Mouse (Mus musculus) adrenal gland, adult 18-20 months (tissue): ENCODE measurements at regions not wholly inside any gene's neighbourhood (a gene's known extent, or its start where the extent isn't known, plus 50 kb on each side); places are given as distances from the start of the nearest gene placed in this dataset.

ENCODE experiments used
- DNase-seq, 2 experiments: peaks; one replicate each; pipeline ENCODE4 v3.0.0; 2021 to 2022; ENCODE audit warnings: low spot score in 2 of 2

DNA sequence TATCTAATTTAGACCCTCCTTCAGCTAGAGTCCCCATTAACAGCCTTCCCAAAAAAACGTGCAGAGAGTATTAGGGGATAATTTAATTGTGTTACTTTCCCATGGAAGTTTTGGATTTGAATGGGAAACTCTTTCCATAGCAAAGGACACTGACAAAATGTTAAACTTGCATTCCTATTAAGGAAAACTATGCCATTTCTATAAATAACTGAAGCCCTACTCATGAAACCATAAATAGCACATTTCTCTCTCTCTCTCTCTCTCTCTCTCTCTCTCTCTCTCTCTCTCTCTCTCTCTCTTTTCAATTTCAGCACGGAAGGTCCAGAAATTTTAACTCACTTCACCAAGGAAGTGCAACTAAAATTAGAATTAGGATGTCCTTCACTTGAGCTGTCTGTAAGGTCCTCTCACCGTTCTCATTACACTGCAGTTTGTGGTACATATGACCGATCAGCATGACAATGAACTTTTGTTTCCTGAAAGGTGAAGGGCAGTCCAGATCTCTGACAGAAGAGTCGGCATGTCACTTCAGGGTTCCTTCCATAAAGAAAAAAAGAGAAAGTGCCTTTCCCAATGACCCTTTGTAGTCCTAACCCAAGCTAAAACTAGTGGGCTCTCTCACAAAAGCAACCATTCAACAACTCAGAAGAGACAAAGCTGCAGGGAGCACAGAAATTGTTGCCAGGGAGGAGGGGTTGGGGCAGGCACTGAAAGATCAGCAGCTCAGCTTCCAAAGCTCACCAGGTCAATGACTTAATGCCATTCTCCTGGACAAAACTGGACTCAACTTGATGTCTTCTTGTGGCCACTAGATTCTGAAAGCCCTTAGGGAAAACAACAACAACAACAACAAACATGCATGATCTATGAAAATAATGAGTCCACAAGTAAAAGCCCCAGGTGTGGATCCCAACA, 696.9 kb downstream of the Diaph3 start:
- no peak for DNase-seq

GRCm38 (mm10) chr14:86441895-86442679, 698.9 kb downstream of the Diaph3 start:
- DNase-seq: no peak

- DNase-seq: no peak
Observed at GRCm38 (mm10) chr14:86437383-86437782, 703.7 kb downstream of the Diaph3 start.

- no peak for DNase-seq
Observed at GRCm38 (mm10) chr14:86435345-86435744, 705.7 kb downstream of the Diaph3 start.

DNA sequence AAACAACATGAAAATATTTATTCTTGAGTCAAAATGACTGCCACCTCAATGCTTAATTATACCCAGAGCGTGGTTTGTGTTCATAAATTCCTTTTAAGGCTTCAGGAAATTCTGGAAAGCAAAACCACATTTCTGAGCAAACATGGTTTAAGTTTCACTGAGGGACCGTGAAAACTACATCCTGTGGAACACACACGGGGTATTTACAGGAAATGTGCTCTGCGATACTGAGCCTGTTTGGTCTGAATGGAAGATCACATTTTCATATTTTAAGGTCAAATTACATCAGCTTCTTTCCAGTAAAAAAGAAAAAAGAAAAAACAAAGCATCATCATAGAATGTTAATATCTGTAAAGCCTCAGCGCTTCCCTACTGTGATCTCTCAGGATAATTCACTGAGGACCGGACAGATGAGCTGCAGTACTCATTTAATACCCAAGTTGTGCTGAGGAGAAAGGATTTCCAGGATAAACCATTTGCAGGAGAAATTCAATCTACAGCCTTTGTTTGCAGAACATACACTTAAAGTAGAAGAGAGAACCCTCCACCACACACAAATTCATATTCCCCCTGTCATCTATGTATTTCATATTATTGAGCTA, 709.7 kb downstream of the Diaph3 start:
- no peak for DNase-seq

GRCm38 (mm10) chr14:86421881-86422280, 719.2 kb downstream of the Diaph3 start:
- no peak for DNase-seq

- no peak for DNase-seq
Observed at GRCm38 (mm10) chr14:86419959-86420598, 721.0 kb downstream of the Diaph3 start.

DNA sequence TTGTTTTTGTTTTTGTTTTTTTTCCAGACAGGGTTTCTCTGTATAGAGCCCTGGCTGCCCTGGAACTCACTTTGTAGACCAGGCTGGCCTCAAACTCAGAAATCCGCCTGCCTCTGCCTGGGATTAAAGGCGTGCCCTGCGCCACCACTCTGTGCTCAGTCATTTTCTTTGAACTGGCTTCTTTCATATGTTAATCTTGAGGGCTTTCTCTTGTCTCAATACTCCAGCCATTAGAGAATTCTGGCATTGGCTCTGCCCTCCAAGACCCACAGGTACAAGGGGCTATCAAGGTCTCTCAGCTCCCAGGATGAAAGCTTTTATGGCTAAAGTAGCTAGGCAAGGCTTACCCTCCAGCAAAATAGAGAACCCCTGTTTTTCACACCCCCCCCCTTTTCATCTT, 744.2 kb downstream of the Diaph3 start:
- DNase-seq: no peak

- no peak for DNase-seq
Observed at GRCm38 (mm10) chr14:86395951-86396361, 745.1 kb downstream of the Diaph3 start.

DNA sequence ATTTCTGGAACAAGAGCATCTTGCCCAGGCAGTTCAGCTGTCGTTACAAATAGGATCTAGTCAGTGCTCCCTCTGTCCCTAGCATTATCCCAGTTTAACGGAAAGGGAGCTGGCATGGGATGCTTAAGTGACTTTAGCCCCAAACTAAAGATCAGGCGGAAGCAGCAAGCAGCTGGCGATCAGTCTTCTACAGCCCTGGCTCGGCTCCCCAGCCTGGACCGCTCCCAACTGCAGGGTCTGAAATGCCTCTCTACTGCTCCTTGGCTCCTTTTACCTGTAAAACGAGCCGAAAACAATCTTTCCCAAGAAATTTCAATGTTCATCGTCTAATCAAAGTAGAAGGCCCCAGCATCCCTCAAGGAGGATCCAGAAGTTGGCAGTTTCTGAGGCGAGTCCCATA, 745.5 kb downstream of the Diaph3 start:
- no peak for DNase-seq

GRCm38 (mm10) chr14:86395068-86395467, 746.0 kb downstream of the Diaph3 start:
- DNase-seq: no peak

GRCm38 (mm10) chr14:86385136-86385535, 755.9 kb downstream of the Diaph3 start:
- no peak for DNase-seq

DNA sequence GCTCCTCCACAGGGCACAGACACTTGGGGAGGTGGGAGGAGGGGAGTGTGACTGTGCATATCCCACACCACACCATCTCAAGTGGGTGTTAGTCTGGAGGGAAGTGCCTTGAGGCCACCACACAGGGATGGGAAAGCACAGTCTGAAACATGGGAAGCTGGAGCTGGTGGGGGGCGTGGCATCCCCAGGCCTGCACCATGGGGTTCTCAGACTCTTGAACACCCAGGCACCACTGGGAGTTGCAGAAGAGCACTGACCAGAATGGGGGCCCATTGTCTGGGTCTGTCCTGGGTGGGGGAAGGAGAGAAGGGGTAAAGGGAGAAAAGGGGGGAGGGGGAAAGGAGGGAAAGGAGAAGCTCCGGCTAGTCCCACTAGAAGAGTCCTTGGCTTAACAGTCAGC, 776.0 kb downstream of the Diaph3 start:
- no peak for DNase-seq

DNA sequence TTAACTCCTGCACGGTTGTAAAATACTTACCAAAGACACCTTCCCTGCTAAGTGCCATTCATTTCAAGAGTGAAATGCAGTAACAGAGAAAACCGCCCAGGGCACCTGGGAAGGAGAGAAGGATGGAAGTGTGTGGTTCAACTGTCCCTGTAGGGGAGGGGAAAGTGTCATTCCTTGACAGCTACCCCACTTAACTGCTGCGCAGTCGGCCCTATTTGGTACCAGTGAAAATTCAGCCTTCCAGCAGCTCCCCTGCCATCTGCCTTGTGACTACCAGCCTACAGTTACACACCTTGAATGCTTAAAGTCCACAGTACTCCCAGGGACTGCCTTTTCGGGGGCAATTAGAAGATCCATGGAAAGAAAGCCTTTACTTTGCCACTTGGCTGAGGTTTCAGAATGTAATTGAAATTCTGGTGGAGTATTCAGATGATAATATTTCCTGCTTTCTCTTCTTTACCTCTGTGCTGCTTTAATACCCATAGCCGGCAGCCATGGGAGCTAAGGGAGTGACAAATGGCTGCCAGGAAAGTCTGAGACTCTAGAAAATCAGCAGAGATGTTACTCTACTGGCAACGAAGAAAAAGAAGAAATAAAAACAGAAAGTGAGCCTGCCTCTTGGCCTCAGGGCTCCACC, 780.5 kb downstream of the Diaph3 start:
- DNase-seq: no peak

DNA sequence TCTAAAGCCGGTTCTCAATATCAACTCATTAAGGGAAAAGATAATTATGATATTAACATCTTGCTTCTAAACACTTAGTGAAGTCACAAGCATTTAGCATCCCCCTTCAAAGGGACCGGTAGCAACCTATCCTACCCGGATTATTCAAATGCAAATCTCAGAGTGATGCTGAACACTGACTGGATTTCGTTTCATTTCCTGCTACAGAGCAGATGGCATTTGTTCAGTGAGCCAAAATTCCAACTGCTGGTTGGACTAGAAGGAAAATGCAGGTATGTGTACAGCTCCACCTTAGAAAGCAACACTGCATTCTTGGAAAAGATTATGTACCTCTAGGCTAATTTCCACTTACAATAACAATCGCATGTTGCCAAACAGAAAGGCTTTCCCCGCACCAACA, 782.5 kb downstream of the Diaph3 start:
- no peak for DNase-seq

- DNase-seq: no peak
Observed at GRCm38 (mm10) chr14:86350526-86350925, 790.5 kb downstream of the Diaph3 start.

DNA sequence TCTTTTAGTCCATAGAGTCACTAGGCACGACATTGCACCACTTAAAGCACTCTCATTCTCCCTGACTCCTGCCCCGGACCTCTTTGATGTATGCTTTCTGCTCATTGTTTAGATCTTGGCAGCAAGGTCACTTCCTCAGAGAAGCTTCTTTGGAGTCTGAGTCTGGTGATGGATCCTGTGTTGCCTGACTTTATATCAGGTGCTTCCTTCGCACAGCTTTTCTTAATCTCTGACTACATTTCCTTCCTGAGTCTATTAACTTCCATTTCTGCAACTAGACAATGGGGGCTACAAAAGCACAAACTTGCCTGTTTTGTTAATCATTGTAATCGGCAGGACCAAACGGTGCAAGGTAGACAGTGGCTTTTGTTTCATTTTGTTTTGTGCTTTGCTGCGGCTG, 802.0 kb downstream of the Diaph3 start:
- DNase-seq: no peak

DNA sequence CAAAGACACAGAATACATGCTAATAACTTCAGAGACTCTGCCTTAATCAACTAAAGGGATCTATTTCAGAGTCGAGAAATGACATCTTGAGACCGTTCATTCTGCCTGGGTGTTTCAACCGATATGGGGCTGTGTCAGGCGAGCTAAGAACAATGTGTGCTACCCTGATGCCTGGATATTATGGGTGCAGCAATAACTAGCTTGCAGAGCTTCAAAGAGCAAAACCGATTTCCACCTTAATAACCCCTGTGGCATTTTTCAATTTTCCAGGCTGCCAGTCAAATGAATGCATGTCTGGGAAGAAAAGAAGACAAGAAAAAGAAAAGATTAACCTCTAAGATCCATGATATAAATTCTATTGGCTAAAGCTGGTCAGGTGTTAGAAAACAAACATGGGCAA, 804.0 kb downstream of the Diaph3 start:
- DNase-seq: no peak

GRCm38 (mm10) chr14:86335284-86335683, 805.8 kb downstream of the Diaph3 start:
- no peak for DNase-seq

DNA sequence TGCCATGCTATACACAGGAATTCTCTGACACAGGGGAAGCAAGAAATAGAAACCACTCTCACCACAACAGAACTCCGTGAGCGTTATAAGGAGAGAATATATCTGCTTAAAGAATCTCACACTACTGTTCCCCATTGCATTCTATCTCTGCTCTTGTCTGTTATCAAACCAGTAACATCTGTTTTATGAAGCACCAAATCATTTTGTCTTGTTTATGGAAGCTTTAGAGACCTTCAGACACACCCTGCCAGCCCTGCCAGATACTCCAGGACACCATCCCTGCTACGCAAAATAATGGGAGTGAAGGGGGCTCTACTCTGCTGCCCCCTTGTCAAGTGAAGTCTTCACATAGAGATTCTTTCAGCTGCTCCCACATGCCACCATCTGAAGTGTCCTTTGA, 811.9 kb downstream of the Diaph3 start:
- no peak for DNase-seq

DNA sequence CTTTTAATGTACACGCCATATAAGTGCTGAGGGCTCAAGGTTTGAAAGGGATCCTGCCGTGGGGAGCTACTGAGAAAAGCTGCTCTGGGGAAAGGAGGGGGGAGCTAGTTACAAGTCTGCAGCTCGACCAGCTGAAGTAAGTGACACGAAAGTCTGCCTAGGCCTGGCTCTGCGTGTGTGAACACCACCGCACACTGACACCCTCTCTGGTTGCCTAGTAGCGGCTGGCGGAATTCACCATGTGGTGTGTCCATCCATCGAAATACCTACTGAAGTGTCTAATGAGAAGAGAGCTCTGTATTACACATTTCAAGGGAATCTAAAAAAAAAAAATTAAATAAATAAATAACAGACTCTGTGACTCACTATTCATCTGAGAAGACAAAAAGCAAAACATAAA, 813.4 kb downstream of the Diaph3 start:
- DNase-seq: no peak
